Mouse (Mus musculus) erythroblast, embryonic 14.5 days (primary cell): ENCODE data around the gene H2al1a.

Experiments
- GATA1 ChIP-seq: IDR thresholded peaks from 2 replicates; pipeline ENCODE4 v1.6.1; 2012; ENCODE audit warnings: low read length, inconsistent platforms, mixed read lengths
- TAL1 ChIP-seq: IDR thresholded peaks from 3 replicates; pipeline ENCODE4 v1.6.1; 2012; ENCODE audit warnings: low read length, inconsistent platforms, mixed read lengths

DNA sequence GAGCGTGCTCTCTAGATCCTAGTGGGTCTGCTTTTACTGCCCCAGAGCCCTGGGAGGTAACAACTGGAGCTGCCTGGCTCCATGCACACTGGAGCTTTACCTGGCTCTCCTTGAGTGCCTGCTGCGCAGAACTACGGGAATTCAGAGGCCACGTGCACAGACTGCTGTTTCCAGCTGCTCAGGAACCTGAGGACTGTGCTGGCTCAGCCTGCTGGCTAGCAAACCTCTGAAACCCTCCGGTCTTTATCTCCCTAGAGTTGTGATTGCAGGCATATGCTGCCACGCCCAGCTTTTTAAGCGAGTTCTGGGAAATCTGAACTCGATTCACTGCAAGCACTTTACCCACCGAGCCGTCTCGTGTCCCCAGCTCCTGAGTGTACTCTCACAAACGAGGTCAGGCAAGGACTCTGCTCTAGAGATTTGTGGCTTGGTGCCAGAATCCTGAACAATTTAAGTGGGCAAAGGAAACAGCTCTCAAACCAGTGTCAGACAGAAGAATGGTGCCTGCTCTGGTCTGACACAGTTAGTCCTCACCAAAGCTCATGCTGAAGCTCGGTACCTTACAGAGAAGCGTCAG is 10.7 kb upstream of the H2al1a start:
- TF ChIP-seq GATA1 (no peak), TAL1 (no peak)
